Mouse (Mus musculus) brain, embryonic 18.5 days (tissue): ENCODE measurements around the gene Frrs1l.
A peak's percentile ranks its signal among the peaks of the same experiment; 100 is the strongest.

ENCODE experiments used
- DNase-seq: peaks from one replicate; pipeline ENCODE4 v3.0.0-alpha.2; 2012; ENCODE audit warnings: low read depth, low spot score

Frrs1l gene

DNA sequence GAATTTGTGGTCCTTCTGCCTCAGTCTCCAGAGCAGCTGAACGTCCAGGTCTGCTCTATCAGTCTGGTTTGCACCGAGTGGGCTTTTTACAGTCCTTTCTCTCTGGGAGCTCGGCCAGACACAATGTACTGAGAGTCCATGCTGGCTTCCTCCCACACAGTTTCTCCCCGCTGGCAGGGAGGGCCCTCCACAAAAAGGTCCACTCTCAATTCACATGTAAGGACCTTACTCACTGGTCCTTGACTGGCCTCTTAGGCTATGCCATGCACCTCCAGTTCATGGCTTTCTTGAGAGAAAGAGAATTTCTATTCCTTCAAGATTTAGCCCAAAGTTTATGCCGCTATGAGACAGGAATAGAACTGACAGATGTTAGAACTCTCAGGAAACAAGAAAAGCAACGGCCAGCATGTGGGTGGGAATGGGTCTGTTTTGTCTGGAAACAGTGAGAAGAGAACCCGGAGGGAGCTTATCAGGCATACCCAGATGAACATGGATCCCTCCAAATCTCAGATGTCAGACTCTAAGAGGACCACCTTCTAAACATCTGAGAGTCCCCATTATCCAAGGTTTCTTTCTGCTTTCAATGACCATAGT, 24.5 kb downstream of the Frrs1l start:
- no peak for DNase-seq

DNA sequence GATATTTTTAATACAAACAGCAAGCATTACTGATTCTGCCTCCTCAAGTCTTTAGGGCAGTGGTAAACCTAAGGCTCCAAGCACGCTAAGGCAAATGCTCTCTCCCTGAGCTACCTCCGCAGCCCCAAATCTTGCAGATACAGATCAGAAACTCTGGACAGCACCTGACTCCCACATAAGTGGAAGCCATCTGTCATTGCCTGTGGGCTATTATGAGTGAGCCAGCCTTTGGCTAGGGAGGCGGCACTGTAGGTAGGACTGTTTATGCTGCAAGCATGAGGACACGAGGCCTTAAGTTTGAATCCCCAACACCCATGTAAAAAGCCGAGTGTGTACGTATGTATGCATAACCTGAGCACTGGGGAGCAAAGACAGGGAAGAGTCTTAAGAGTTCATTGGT, 26.5 kb downstream of the Frrs1l start:
- no peak for DNase-seq

DNA sequence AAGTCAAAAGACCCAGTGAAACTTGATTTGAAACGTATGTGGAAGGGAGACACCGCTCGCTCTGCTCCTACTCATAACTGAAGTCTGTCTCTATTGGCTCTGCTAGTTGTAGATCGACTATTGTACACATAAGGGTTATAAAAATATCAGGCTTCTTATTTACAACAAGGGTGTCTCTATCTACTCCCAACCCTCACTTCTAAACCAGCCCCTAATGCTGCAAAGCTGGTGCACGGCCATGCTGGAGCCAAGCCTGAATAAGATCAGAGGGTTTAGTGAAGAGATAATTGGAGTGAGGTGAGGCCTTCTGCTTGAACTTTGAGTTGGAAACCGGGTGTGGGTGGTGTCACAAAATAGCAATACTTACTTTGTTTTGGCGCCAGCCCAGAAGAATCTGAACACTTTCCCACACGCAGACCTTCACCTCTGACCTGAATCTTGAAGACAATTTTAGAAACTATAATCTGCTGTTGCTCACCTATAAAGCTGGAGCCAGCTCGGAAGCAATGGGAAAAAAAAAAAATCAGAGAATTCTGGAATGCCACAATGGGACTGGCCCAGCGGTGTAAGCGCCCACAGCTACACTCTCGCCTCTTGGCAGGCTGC, 28.8 kb downstream of the Frrs1l start:
- no peak for DNase-seq

DNA sequence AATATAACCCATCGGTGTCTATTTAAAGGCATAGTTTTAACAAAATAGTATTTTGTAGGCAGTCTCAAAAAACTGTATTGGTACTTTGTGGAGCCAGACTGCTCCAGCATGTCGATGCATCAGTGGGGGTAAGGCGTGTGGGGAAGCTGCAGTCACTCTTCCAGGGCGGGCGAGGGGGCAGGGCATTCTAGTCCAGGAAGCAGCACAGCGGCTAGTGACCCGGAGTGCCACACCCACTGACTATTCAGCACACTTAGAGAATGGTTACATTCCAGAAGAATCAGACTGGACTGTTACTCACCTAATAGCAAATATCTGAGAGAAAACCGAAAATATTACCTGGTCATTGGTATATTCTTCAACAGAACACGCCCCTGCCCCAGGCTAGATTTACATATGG, 32.7 kb downstream of the Frrs1l start:
- DNase-seq, result no peak

DNA sequence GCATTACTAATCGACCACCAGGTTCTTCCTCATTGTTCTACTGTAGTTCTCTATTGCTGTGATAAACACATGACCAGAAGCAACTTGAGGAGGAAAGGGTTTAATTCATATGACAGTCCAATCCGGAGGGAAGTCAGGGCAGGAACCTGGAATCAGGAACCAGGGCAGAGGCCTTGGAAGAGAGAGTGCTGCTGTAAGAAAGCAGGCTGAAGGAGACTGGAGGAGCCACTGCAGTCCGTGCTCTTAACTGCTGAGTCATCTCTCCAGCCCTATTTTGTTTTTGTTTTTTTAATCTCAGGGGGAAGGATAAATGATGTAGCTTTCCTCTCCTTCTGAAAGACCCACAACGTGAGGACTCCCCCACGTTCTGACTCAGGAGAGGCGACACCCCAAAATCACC, 37.0 kb downstream of the Frrs1l start:
- no peak for DNase-seq

DNA sequence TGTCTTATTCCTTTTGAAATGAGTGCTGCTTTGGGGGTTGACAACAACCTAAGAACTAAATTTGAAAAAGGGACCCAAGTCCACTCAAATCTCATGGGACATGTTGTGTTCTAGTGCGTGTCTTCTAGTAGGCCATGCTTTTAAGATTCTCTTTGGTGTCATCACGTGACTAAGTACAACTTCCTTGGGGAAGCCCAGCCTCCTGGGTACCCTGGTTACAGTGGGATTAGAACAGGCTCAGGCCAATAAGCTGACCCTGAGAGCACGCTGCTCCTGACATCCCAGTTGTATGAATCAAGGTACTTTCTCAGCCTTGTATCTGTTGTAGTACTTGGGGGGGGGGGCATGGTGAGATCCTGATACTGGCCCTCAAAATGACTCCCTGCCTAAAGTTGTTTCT, 38.5 kb downstream of the Frrs1l start:
- no peak for DNase-seq

DNA sequence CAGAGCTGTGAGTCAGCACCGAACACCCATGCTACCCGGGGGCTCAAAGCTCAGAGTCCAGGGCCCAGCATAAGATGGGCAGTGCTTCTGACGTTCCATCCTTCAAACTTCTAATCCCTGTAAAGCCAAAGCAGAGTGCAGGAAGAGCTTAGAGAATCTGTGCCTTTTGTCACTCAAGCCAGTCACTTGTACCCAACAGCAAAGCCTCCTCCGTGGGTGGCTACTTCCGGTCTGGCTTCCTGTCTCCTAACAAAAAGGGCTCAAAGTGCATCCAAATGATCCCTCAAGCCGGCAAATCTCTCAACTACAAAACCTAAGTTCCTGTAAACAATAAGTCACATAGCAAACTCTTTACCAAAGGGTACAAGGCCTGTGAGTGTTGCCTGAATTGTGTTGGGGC, 40.7 kb downstream of the Frrs1l start:
- DNase-seq, result no peak

DNA sequence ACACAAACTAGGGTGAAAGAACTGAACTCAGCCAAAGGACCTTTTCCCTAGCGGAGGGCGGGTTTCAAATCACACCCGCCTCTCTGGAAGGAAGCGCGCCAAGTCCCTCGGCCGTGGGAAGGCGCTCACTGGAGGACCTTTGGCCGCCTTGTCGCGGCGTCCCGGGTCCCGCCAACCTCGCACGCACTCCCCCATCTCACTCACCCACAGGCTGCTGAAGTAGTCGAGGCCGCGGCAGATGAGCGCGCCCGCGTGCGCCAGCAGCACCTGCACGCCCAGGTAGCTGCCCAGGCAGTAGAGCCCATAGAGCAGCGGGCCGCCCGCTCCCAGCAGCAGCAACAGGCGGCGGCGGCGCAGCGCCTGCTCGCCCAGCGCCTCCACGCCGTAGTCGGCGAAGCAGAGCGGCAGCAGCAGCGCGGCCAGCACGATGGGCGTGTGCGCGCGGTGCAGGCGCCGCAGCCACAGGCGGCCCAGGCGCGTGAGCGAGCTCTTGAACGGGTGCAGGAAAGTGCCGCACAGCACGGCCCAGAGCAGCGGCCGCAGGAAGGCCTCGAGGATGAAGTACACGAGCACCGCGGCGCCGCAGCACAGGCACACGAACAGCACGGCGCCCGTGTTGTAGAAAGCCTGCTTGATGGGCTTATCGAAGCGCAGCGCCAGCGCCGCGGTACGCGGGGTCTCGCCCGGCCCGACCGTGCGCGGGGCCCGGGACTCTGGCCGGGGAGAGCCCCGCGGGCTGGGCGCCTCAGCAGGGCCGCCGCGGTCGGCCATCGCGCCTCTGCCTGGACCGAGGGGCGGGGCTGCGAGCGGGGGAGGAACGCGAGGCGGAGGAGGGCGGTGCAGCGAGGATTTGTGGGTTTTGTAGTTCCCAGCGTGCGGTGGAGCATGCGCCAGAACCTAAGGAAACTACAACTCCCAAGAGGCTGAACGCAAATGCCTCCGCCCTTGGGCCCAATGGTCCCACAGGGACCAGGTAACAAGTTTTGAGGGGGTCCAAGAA, 43.2 kb downstream of the Frrs1l start, which contains the start of gene Tmem245:
Tmem245 (minus strand) TSS at position 797 of the 1,000 bp plus-strand sequence.
- DNase-seq, result peak; percentile 86

DNA sequence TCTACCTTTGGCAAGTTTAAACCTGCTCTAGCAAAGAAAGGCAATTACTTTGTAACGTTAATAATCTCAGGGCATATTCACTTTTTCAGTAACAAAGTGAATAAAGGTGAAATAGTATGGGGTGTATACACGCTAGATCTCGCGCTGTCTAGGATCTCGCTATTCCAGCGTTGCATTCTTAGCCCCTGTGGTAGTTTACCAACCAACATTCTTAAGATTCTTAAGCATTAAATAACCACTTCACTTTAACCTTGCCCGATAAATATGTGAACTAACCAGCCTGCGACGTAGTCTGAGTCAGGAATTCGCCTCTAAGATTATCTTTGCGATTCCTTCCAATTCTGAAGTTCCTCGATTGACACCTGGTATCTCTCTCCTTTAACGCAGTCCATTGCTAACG, 44.0 kb downstream of the Frrs1l start:
- no peak for DNase-seq

DNA sequence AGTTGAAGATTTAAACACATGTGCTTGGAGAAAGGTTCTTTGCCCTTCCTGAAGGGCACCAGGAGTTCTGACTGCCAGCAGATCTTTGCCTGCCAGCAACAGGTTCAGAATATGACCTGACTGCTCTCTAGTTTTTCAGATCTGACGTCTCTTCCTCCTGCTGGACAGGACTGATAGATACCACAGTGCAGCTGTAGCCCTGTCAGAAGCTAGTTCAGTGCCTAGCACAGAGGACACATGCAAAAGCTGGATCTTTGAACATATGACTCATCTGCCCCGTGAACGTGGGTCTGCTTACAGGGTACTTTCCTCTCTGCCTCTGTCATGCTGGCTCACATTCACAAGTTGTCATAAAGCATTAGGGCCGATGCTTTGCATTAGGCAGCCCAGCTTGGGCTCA, 45.9 kb downstream of the Frrs1l start:
- DNase-seq, result no peak

DNA sequence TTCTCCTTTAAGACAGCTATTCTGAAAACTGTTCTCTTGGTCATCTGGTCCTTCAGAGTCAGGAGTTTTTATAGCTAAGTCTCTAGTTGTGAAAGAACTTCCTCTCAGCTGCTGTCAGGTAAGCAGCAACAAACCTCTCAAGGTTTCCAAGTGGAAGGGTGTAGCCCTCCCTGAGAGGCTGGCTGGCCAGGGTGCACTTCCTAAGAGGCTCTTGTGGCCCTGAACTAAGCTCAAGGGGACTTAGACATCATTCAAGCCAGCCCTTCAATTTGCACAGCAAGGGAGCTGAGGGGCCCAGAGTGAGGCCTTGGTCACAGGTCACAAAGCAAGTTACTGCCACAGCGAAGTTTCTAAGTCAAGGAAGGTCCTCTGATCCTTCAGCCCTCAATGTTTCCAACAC, 46.9 kb downstream of the Frrs1l start:
- DNase-seq, result no peak

DNA sequence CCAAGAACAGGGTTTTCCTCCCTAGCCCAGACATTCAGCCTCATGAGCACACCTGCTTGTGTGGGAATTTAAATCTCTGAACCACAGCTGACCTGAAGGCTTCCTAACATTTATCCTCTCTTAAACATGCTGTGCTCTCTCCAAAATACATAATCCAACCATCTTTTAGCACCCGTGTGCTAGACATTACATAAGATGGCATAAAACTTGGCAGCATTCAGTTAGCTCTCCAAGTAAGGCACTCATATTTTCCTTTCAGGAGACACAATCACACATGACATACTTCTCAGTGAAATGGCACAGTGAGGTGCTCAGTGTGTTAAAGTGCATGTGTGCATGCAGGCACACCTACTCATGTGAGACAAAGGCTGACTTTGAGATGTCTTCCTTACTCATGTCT, 47.6 kb downstream of the Frrs1l start:
- DNase-seq, result no peak

DNA sequence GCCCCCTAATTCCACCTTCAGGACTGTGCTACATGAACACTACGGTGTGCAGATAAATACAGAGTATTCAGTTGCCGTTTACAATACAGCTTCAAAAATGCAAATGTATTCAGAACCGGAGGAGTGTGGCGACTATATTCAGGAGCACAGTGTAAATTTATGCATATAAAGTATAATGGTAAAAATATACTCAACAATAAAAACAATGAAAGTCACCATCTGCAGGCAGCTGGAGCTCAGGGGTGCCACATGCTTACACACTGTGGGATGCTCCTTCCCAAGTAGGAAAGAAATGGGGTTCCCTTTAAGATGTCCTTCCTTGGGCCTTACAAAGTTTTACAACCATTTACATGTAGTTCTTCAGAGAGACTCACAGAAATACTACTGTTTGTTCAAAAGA, 48.7 kb downstream of the Frrs1l start:
- DNase-seq, result no peak

DNA sequence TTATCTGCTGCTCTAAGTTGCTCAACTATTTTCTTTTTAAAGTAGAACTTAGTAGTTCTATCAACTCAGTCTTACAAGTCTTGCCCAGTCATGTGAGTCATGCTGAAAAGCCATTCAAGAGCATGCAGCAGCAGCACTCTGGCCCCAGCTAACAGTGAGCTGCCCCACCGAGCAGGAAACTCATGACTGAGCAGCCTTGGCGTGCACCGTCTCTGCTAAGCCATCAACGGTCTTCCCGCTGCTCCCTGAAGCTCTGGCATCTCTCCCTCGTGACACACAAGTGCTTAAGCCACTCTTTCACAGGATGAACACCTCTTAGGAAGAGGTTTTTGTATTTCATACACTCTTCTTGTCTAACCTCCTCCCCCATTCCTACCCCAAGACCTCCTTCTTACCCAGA, 53.1 kb downstream of the Frrs1l start:
- DNase-seq, result no peak

DNA sequence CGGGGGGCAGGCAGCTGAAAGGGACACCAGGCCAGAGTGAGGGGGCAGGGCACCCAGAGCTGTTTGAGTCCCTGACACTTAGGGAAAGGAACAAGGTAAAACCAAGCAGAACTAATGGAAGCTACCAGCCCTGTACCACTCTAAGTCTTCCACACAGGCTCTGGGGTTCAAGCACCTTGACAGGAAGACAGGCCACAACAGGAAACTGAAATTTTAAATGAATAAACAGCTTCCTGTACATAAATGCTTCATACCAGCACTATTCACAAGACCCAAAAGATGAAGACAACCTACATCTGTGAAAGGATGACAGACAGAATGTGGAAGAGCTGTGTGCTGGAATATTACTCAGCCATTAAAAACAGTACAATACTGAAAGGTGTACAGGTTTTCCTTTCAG, 54.9 kb downstream of the Frrs1l start:
- no peak for DNase-seq

DNA sequence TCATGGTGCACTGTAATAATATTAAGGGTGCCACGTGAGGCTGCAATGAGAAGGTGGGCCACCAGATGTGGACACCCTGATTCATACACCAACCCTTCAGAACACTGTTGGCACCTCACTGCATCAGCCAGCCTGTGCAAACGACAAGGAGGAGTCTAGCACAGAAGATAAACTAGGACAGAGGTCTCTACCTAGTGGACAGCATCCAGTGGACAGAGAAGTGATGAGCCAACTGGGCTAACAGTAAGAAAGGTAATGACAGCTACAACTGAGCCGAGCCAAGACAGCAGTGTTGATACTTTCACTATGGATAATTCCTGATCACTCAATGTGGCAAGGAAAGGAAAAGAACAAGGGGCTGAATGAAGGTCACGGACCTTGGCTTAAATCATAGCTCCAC, 57.0 kb downstream of the Frrs1l start:
- DNase-seq, result no peak

DNA sequence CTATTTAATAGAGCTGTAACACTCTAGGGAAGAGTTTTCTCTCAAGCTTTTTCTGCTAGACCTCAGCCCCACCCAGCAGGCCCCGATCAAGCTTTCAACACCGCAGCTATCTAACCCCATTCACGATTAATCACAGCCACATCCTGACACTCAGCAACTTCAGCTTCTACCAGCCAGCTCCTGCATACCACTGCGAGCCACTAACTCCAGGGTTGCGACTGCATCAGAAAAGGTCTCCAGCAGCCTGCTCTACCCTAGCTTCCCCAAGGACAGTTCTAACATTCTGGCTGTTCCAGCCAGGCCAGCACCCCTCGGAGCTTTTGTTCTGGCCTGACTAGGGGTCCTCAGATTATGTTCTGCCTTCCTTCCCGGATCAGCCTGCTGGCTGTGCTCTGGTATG, 58.1 kb downstream of the Frrs1l start:
- DNase-seq, result no peak

DNA sequence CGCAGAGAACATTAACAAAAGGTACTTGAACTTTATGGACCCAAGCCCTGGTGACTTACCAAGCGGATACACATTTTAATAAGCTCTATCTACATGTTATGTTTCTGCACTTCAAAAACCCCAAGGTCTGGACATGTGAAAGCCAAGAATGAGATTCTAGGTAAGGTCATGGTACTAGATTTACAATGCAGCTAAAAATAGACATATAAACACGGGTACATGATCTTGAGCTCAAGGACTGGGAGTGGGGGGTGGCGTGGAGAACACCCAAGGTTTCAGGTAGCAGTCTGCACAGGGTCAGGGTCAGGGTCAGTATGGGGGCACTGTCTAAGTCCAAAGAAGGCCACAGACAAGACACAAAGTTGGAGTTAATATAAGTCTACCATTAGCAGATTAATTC, 59.9 kb downstream of the Frrs1l start:
- DNase-seq, result no peak

DNA sequence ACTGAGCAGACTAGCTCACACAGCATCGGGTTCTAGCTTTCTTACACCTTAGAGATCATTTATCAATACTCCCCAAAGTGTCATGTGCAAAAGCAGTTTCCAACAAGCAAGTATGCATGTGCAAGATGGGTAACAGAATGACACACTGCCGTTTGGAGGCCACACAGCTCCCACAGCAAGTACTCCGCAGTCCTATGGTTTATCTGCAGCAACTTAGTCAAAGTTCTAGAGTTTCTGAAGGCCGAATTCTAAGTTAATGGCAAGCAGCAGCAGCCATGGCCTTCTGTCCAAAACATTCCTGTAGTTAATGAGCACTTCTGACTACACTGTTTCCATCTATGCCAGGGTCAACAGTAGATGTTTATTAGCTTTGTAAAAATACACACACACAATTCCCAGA, 63.2 kb downstream of the Frrs1l start:
- DNase-seq, result no peak

DNA sequence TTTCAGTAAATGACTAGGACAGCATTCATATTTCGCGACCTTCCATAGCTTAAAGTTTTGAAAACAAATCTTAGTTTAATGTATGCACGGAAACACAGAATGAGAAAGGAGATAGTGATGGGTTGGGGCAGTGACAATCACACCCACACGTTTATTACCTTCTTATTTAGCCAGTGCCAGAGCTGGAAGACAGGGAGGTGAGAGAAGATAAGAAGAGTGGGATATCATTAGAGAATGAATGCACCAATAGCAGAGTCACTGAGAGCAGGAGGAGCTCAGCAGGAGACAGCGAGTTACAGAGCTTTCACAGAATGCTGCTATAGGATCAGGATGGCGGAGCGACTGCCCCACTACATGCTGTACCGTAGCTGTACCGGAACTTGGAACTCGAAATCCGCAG, 68.0 kb downstream of the Frrs1l start:
- DNase-seq, result no peak

DNA sequence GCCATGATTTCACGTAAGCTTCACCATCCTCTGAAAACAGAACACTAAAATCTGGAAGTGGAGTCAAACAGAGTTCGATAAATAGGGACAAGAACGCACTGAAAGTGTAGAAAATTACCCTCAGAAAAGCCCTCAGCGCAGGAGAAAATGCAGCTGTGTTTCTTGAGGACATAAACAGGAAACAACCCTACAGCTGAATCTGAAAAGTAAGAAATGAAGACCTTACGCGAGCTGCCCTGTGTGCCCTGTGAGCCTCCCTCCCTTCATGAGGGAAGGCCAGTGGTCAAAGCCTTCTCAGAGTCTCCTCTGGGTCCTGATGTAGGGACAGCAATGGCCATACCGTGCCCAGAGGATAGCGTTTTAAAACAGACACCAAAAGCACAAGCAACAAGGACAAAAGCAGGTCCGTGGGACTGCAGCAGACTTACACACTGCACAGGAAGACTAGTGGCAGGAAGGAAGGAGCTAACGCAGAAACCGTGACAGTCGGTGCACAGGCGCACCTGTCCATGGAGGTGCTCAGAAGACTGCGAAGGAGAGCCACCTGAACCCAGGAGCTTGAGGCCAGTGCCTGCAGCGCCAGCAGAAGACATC, 74.4 kb downstream of the Frrs1l start:
- DNase-seq, result no peak

DNA sequence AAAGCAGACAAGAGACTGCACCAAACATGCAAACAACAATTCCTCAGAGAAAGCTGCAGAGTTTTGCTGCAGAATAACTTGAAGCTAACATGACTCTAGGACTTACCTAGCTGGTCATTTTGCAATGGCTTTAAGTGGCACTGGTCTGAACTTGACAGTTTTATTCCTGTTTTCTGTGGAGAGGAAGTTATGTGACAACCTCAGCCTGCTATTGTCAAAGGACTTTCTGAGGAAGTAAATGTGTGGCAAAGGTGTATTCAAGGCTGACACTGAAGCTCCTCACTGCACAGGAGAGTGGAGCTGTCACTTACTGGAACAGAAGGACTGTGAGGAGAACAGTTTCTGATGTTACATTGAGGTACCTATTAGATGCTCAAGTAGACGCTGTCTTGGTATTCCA, 75.4 kb downstream of the Frrs1l start:
- DNase-seq, result no peak
